Mouse (Mus musculus) heart, postnatal 36 days (tissue): ENCODE measurements around the gene Mrln. TPM values are rescaled to one million over a fixed set of nuclear protein-coding genes. Genes with fewer than 3 reads are reported as not detected.
"Not testable (repeated sequence)": the region's sequence is repeated elsewhere in the genome, so short reads cannot be mapped to it uniquely, and the experiment has no call there.

Experiments
- DNase-seq, 2 experiments: peaks; one replicate each; pipeline ENCODE4 v3.0.0; 2021 to 2022
- intact Hi-C: fragments of 180-260 bp; cut with DNase I; formaldehyde crosslinking; loops from one replicate; pipeline ENCODE4 v1.15.1; 2025
- total RNA-seq, 2 experiments: library from RNA; stranded (reverse); gene quantifications; 2 replicates each; pipeline ENCODE4 v1.2.3; 2021

Mrln gene
- total RNA-seq, 2 experiments from 2014 or later = 3.1 to 4.0 TPM

DNA sequence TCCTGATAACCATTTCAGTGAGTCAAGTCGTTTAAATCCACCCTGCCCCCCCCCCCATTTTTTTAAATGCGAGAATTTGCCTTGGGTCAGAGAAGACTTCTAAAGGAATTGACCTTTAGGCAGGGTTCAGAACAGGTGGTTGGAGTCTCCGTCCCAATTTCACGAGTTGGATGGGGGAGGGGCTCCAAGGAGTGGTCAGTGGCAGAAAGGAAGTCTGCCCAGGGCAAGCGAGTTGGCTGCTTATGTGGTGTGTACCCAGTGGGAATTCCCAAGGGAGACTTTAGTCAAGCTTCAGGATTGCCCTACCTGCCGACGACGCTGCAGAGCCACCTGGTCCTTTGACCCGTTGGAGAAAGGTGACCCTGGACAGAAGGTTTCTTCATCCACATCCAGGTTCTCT, 10.2 kb upstream of the Mrln start:
- intact Hi-C loops = no loop called here
- DNase-seq = no peak

DNA sequence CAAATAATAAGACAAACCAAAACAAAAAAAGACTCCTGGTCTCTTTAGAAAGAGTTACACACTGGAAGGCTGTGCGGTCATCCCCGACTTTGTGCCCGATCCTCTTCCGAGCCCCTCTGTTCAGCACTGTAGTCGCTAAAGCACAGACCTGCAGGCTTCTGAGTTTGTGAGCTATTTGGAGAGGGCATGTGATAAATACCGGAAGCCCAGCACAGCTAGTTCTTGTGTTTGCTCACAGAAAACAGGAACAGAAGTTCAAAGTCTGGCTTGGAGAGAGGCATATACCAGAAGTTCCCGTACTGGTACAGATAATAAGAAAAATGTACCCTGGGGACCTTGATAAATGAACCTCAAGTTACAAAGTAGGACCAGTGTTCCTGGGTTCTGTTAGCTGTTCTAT, 9.2 kb upstream of the Mrln start:
- intact Hi-C loops = loop anchor here (1.0 to 5.0 kb wide), 2 partner anchors 52 to 102 kb away; partner anchors contain the start of gene Slc16a9
- DNase-seq = no peak

DNA sequence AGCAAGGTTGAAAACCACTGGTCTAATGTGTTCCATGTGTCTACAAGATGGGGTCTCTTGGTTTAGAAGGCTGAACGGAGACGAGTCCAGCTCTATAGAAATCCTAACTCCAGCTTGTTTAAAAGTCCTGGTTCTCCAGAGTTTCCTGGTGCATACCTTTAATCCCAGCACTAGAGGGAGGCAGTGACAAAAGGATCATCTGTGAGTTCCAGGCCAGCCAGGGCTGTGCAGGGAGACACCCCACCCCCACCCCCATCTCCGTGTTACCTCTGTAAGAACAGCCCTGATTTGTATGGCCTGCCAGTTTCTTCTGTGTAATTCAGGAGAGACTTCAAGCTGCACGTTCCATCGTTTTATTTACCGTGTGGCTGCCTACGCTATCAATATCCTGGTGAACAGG, 8.7 kb upstream of the Mrln start:
- intact Hi-C loops = loop anchor here (1.0 to 5.0 kb wide), 2 partner anchors 52 to 102 kb away; partner anchors contain the start of gene Slc16a9
- DNase-seq = no peak

DNA sequence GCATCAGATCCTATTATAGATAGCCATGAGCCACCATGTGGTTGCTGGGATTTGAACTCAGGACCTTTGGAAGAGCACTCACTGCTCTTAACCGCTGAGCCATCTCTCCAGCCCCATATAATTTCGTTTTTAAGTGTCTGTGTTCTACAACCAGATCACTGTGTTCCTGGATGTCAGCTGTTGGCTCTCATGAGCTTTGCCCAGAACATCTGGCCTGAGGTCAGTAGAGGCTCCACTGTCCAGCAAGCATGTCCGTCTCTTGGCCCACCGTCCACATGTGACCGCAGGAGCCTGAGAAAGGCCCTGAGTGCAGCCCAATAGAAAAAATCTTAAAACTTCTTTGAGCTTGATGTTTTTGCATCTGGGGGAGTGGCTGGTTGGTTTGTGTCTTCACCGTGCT, 7.8 kb upstream of the Mrln start:
- peak; percentile 33 to 35 for DNase-seq
- intact Hi-C loops = loop anchor here (5.0 kb wide), 1 partner anchor 51 kb away; the partner anchor contains the start of gene Slc16a9

DNA sequence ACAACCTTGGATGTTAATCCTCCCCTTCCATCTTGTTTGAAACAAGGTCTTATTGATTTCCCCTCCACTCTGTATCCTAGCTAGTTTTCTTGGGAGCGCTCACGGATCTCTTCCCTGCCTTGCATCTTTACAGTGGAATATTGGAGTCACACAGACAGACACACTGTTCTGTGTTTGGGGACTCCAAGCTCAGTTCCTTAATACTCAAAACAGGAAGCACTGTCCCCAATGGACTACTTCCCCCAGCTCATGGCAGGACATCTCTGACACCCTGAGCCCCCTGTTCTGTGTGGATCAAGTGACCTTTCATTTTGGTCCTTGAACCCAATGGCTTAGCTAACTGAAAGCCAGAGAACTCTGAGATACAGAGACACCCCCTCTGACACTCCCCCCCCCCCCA, 6.9 kb upstream of the Mrln start:
- intact Hi-C loops = loop anchor here (5.0 kb wide), 1 partner anchor 50 kb away; the partner anchor contains the start of gene Slc16a9
- DNase-seq = peak in 1 of 2 experiments; percentile 32

DNA sequence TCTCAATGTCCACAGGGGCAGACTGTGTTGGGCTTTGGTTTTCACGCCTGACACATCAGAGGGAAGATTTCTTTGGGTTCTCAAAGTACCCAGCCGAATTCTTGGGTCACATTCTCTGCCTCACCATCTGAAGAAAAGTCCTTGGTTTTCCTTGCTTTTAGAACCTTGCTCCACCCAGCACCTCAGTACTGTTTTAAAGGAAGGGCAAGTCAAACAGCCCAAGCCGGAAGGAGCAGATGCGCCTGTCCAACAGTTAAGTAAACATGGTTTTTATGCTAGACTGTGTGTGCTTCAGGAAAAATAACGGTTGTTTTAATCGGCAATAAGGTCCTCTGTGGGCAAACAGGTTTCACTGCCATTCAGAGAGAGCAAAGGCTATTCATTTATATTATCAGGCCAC, 6.5 kb upstream of the Mrln start:
- intact Hi-C loops = loop anchor here (5.0 kb wide), 1 partner anchor 49 kb away; the partner anchor contains the start of gene Slc16a9

DNA sequence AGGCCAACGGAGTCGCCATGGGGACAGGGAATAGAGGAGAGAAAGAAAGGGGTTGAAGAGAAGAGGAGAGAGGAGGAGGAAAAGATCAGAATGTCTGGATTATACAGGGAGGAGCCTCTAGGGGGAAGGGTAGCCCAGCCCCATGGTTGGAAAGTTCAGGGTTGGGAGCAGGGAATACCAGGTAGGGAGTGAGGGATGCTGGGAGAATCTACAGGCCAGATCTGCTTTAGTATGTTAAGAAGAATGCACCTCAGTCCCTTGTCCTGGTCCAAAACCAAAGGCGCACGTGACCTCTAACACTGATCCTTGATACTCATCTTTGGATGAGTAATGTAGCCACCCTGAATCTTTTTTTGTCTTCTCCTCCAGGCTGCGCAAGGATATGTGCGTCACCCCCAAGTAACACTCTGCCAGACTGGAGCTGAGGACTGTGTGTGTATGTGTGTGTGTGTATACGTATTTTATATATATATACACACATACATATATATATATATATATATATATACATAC, 5.5 kb upstream of the Mrln start:
- intact Hi-C loops = loop anchor here (5.0 kb wide), 1 partner anchor 48 kb away; the partner anchor contains the start of gene Slc16a9
- no peak for DNase-seq

More for the DNA sequence above, 6.5 kb upstream of the Mrln start:
- DNase-seq = no peak

DNA sequence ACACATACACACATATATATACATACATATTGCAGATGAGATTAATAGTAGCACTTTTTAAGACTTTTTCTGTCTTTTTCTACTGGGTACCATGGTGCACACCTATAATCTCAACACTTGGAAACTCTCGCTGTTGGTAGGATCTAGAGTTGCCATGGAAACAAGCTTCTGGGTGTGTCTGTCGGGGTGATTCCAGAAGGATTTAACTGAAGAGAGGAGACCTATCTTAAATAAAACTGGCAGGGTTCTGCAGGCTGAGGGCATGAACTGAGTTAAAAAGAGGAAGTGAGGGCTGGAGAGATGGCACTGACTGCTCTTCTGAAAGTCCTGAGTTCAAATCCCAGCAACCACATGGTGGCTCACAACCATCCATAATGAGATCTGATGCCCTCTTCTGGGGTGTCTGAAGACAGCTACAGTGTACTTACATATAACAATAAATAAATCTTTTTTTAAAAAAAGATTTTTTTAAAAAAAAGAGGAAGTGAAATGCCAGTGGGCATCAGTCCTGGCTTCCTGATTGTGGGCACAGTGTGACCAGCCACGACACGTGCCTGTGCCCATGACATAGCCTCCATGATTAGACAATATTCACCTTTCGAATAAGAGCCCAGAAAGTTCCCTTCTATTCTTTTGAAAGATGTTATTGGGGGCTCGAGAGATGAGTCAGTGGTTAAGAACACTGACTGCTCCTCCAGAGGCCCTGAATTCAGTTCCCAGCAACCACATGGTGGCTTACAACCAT, 4.8 kb upstream of the Mrln start:
- intact Hi-C loops = loop anchor here (5.0 kb wide), 1 partner anchor 48 kb away; the partner anchor contains the start of gene Slc16a9

DNA sequence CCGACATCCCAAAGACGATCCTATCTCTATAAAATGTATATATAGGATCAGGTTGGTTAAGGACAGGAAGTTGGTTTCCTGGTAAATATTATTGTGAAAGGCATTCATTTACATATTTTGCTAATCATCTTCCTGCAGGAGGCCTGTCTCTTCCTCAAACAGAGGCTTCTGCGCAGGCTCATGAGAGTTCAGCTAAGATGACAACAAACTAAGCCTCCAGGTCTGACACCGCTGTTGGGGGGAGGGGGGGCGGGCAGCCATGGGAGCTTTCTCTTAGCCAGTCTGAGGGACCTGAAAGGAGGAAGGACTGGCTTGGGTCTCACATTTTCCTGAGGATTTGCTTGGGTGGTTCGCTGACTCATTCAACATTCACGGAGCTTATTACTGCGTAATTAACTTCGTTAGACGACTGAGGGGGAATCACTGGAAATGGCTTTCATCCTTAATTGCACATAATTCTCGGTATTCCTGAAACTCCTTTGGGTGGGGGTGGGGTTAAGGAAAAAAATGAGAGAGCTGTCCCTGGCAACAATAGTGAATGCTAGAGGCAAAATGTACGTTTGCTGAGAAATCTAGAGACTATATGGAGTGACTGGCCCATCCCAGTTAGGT, 3.5 kb upstream of the Mrln start:
- intact Hi-C loops = no loop called here
- DNase-seq = no peak

More for the DNA sequence above, 4.8 kb upstream of the Mrln start:
- no peak for DNase-seq

DNA sequence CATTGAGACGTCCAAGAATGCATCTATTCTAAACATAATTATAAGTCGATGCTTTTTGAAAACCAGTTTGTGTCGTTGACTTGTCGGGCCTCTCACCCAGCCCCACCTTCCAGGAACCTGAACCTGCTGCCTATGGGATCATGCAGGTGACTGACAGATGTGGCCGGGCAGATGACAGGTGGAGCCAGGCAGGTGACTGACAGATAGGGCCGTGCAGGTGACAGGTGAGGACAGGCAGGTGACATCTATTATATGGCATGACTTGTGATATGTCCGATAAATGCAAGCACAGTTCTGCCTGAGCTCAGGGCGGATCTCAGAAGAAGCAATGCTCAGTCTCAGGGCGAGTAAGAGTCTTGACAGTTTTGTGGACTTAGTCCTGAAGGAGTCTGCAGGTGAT, 6.8 kb downstream of the Mrln start:
- DNase-seq = no peak
- intact Hi-C loops = no loop called here

DNA sequence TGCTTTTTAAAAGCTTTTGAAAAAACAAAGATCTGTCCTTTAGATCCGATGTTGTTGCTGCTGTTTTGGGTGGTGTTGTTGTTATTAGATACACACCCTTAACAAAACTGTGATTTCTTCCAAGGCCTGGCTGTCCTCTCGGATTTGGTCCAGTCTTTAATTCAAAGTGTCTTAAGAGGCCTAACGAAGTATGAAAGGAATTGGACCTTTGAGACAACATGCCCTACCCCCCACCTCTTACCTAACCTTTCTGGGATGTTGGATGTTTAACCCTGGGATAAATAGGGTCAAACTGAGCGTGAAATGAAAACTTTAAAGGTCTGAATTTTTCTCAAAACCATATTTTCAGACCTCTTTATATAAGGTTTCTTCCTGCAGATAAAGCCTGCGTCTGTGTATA, 16.5 kb downstream of the Mrln start:
- no peak for DNase-seq
- intact Hi-C loops = no loop called here

DNA sequence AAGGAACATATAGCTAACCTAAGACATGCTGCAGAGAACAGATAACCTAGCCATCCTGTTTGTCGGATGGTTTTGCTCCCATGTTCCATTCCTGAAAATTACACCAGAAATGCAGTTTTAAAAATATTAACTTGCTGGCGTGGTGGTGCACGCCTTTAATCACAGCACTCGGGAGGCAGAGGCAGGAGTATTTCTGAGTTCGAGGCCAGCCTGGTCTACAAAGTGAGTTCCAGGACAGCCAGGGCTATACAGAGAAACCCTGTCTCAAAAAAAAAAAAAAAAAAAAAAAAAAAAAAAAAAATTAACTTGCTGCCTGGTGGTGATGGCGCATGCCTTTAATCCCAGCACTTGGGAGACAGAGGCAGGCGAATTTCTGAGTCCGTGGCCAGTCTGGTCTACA, 17.8 kb downstream of the Mrln start:
- DNase-seq, intact Hi-C loops: not testable (repeated sequence)

DNA sequence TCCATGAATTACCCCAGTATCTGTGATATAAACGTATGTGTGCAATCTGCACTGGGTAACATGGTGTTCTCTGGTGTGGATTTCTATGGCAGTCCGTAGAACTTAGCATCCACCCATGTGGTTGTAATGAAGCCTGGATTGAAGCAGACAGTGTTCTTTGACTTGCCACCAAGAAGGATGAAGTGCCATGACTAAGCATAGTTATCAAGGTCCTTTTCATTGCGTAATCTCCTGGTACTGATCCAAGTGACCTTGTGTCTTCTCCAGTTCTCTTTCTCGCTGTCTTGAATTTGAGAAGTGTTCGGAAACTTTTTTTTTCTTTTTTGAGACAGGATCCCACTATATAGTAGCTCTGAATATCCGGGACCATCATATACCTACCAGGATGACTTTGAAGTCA, 20.1 kb downstream of the Mrln start:
- no peak for DNase-seq
- intact Hi-C loops = no loop called here

DNA sequence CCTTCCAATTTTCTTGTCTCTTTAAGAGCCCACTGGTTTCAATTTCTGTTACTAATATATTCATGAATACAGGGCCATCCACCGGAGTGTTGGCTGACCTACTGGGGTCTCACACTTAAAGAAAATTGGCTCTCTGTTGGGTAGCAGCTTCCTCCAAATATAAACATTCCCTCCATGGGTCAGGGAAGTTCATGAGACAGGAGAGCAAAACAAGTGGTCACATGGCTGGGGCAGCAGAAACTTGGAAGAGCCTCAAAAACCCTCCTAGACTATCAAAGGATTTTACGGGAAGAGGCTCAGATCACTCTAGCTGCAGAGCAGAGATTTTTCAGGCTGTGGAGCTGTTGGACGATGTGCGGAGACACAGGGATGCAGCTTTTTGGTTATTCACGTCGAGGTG, 21.3 kb downstream of the Mrln start:
- DNase-seq = no peak
- intact Hi-C loops = no loop called here

DNA sequence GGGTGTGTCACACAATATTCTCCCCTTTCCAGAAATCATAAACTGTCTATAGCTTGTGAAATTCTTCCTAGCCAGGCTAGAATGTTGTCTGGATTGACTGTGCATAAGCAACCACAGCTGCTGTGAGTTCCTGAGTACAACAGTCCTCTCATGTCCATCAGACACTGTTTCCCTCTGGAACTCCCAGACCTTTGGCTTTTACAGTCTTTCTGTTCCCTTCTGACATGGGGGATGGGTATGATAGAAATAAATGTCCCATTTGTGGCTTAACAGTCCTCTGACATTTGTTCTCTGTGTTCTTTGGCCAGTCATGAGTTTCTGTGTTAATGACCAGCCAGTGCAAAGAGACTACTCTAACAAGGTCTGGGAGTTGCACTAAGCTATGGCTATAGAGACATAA, 22.1 kb downstream of the Mrln start:
- intact Hi-C loops = no loop called here
- DNase-seq = no peak

DNA sequence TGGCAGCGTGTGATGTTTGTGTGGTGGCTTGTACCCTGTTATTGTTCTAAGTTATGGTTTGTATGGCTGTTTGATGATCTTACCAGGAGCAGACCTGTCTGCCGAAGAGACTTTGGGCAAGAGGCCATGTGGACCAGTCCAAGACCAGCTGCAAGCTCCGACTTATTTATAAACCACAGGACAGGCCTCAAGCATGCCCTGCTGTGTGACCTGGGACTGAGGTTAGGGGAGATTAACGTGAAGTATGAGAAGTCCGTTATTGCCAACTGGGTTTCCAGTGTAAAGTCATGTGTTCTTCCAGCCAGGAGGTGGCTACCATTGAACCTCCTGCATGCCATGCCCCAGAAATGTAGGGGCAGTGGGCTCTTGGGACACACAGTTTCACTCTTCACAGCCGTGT, 25.9 kb downstream of the Mrln start:
- peak in 1 of 2 experiments; percentile 21 for DNase-seq
- intact Hi-C loops = no loop called here

DNA sequence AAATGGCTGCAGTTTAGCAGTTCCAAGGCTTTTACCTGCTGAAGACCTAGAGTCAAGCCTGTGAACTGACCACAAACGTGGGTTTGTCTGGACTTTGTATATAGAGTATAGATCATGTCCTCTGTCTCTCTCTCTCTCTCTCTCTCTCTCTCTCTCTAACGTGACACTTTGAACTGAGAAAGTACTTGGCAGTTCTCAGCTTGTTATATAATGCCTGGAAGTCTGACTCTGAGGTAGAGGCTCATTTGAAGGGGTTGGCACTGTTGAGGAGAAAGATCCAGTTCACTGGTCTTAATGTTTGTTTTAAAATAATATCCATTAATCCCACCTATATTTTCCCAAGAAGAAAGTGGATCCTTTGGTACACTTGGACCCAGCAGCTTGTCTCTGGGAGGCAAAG, 33.5 kb downstream of the Mrln start:
- DNase-seq = no peak
- intact Hi-C loops = no loop called here

DNA sequence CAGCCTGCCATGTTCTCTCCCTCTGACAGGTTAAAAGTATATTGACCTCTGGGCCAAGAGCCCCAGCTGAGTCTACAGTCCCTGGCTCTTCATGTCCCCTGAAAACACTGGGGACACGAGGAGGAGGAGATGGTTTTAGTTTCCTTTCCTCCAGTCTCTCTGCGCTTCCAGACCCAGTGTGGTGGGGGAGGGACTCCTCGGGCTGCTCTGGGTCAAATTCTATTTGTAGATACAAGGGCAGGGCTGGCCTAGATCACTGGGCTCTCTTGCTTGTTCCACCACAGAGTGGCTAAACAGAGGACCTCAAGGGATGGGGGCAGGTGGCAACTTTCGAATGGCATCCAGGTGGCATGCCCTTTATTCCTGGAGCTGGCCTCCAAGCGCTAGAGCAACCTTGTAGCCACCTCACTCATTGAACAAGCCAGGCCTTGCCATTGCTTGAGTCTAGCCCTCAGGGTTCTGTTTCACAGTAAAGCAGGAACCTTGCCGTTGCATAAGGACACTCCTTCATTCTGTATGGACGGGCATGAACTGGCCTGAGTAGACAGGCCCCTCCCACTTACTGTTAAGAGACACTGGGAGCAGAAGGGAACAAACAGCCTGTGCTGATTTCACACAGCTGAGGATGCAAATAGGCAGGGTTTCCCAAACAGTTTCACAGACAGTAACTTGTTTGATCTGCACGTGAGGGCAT, 38.4 kb downstream of the Mrln start:
- DNase-seq = no peak
- intact Hi-C loops = no loop called here

DNA sequence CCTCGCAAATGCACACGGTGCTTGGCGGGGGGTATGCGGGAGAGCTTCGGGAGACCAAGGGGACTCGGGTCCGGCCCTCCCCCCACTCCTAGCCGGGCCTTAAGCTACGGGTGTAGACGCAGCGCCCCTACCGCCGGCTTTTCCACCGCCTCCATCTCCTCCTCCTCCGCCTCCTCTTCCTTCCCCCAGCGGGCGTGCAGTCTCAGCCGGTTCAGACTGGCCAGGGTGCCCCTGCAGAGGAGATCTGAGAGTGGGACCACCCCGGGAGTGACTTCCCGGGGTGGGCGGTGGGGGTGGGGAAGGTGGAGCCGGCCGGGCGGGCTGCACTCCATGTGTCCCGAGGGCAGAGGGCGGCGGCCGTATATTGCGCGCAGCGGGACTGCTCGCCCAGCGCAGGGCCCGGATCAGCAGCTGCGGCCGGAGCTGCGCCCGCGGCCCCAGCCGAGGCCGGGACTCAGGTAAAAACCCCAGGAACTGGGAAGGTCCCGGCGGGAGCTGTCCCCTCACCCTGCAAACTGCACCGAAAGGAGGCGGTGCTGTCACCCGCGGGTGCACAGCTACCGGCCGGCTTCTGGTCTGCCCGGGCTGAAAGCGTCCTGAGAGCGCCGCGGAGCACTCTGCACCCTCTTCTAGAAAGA, 40.6 kb downstream of the Mrln start, which contains the start of gene Slc16a9:
TSS of gene Slc16a9 (plus strand) at position 180 of the 638 bp plus-strand sequence.
- peak; percentile 63 to 71 for DNase-seq
- intact Hi-C loops = loop anchor here (5.0 kb wide), 2 partner anchors 47 to 48 kb away; no protein-coding TSS in a partner anchor

DNA sequence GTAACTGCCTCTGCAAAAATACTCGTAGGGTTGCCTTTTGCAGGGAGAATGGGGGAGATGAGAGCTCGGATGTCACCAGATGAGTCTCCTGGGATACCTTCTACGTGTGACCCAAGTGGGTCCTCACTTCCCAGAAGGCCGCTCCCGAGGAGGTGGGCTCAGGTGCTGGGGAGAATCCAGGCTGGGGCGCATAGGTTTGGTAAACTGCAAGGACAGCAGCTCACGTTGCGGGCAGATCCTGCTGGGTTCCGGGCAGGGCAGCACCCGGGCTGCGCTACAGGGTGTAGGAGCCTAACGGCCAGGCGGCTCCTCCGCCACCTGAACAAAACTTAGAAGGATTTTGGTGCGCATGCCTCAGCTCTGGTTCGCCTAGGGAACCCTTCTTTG, 41.1 kb downstream of the Mrln start:
- no peak for DNase-seq
- intact Hi-C loops = loop anchor here (5.0 kb wide), 2 partner anchors 47 to 48 kb away; no protein-coding TSS in a partner anchor
